Mouse (Mus musculus) T-helper 2 cell (primary cell): Measurements from ENCODE around the gene Lrig1.

Experiments
- in situ Hi-C: fragments of 300-600 bp; cut with MboI, MseI; formaldehyde crosslinking; loops from one replicate; pipeline ENCODE4 v1.15.1; 2025; ENCODE audit warnings: high pct_unique_total_duplicates

Gene Lrig1

GRCm38 (mm10) chr6:94676840-94677239, 23.1 kb downstream of the Lrig1 start:
- in situ Hi-C loops, result loop anchor here (5.0 kb wide), 1 partner anchor 40 kb away; no protein-coding TSS in a partner anchor

GRCm38 (mm10) chr6:94676300-94676699, 23.7 kb downstream of the Lrig1 start:
- in situ Hi-C loops, result loop anchor here (5.0 kb wide), 1 partner anchor 39 kb away; no protein-coding TSS in a partner anchor

GRCm38 (mm10) chr6:94672426-94672825, 27.5 kb downstream of the Lrig1 start:
- in situ Hi-C loops, result no loop called here

- in situ Hi-C loops, result no loop called here
Measured at GRCm38 (mm10) chr6:94669370-94669769, 30.6 kb downstream of the Lrig1 start.

GRCm38 (mm10) chr6:94668204-94668863, 31.6 kb downstream of the Lrig1 start:
- in situ Hi-C loops, result no loop called here

GRCm38 (mm10) chr6:94667131-94667530, 32.8 kb downstream of the Lrig1 start:
- in situ Hi-C loops, result no loop called here

- in situ Hi-C loops, result no loop called here
Measured at GRCm38 (mm10) chr6:94666432-94667119, 33.4 kb downstream of the Lrig1 start.

GRCm38 (mm10) chr6:94665677-94666076, 34.3 kb downstream of the Lrig1 start:
- in situ Hi-C loops, result no loop called here

GRCm38 (mm10) chr6:94665248-94665647, 34.7 kb downstream of the Lrig1 start:
- in situ Hi-C loops, result no loop called here

- in situ Hi-C loops, result loop anchor here (5.0 kb wide), 1 partner anchor 33 kb away; no protein-coding TSS in a partner anchor
Measured at GRCm38 (mm10) chr6:94664000-94664399, 36.0 kb downstream of the Lrig1 start.

GRCm38 (mm10) chr6:94661923-94662322, 38.0 kb downstream of the Lrig1 start:
- in situ Hi-C loops, result loop anchor here (5.0 kb wide), 1 partner anchor 35 kb away; no protein-coding TSS in a partner anchor

GRCm38 (mm10) chr6:94661321-94661720, 38.6 kb downstream of the Lrig1 start:
- in situ Hi-C loops, result loop anchor here (5.0 kb wide), 1 partner anchor 36 kb away; no protein-coding TSS in a partner anchor

GRCm38 (mm10) chr6:94659886-94660333, 40.0 kb downstream of the Lrig1 start:
- in situ Hi-C loops, result loop anchor here (5.0 kb wide), 1 partner anchor 37 kb away; no protein-coding TSS in a partner anchor

- in situ Hi-C loops, result no loop called here
Measured at GRCm38 (mm10) chr6:94658136-94658480, 41.9 kb downstream of the Lrig1 start.

GRCm38 (mm10) chr6:94657204-94658135, 42.5 kb downstream of the Lrig1 start:
- in situ Hi-C loops, result no loop called here

- in situ Hi-C loops, result no loop called here
Measured at GRCm38 (mm10) chr6:94655818-94656478, 44.0 kb downstream of the Lrig1 start.

GRCm38 (mm10) chr6:94653388-94654316, 46.3 kb downstream of the Lrig1 start:
- in situ Hi-C loops, result no loop called here

GRCm38 (mm10) chr6:94652659-94653213, 47.2 kb downstream of the Lrig1 start:
- in situ Hi-C loops, result no loop called here

- in situ Hi-C loops, result no loop called here
Measured at GRCm38 (mm10) chr6:94651541-94651940, 48.4 kb downstream of the Lrig1 start.

- in situ Hi-C loops, result no loop called here
Measured at GRCm38 (mm10) chr6:94649637-94650036, 50.3 kb downstream of the Lrig1 start.
